Mouse (Mus musculus) large intestine, adult 2 months (tissue): ENCODE data around the gene Cd8b1. TPM values are rescaled to one million over a fixed set of nuclear protein-coding genes. Genes with fewer than 3 reads are reported as not detected.

Source experiments
- polyA plus RNA-seq: library from polyadenylated mRNA; depleted of rRNA; stranded (reverse); fragments of >200 nt; gene quantifications from 2 replicates; pipeline ENCODE4 v1.2.3, GENCODE M21; 2012; rRNA removed

The Cd8b1 gene
- polyA plus RNA-seq, 1 experiment = 3.5 TPM

Other genes starting within 250 kb of the Cd8b1 start
- gene Thnsl2, start 178.3 kb upstream of the Cd8b1 start, polyA plus RNA-seq = 18.5 and 25.5 TPM in 2 replicates
- 6.8 and 140 TPM in 2 replicates for gene Fabp1, start 123.0 kb upstream of the Cd8b1 start, polyA plus RNA-seq
- 11.1 and 13.1 TPM in 2 replicates for gene Krcc1, start 51.1 kb upstream of the Cd8b1 start, polyA plus RNA-seq
- gene Smyd1, start 555 bp upstream of the Cd8b1 start, polyA plus RNA-seq = 0.05 and 0.17 TPM in 2 replicates
- 6.7 and 8.8 TPM in 2 replicates for gene Cd8a, start 50.6 kb downstream of the Cd8b1 start, polyA plus RNA-seq
- gene Rmnd5a, start 117.8 kb downstream of the Cd8b1 start, polyA plus RNA-seq = 18.2 and 20.0 TPM in 2 replicates
- 10.8 and 19.1 TPM in 2 replicates for gene Rnf103, start 171.1 kb downstream of the Cd8b1 start, polyA plus RNA-seq
- gene Chmp3, start 221.0 kb downstream of the Cd8b1 start, polyA plus RNA-seq = 41.6 and 41.7 TPM in 2 replicates